Mouse (Mus musculus): ENCODE measurements around the gene Ltbp4. TPM values are rescaled to one million over a fixed set of nuclear protein-coding genes. Genes with fewer than 3 reads are reported as not detected.
A peak's percentile ranks its signal among the peaks of the same experiment; 100 is the strongest.

The Ltbp4 gene
- polyA plus RNA-seq, 1 experiment from 2014 or later, result 14.3 TPM

GRCm38 (mm10) chr7:27359162-27359561 is 21.7 kb upstream of the Ltbp4 start:
- H3K9me3 ChIP-seq (replicated peaks; ENCODE audit: control insufficient read depth, low read length, poor library complexity, severe bottlenecking), result no peaks in the 10 kb centered on the region
- peaks cover 4% of the 10 kb centered on the region; the same call in 1 of the 2 replicates for H3K36me3 ChIP-seq (ENCODE audit: control insufficient read depth, insufficient read depth, low read length)
- WGBS, result 68% methylated on average over 2 of the region's 2 CpGs
- H3K9ac ChIP-seq (ENCODE audit: low read depth, low read length), result no peak overlapping the region
- H3K27ac ChIP-seq (ENCODE audit: low read length), result no peak overlapping the region
- no peak overlapping the region for H3K4me3 ChIP-seq (ENCODE audit: low read depth, low read length)
- no peak overlapping the region for H3K4me2 ChIP-seq (ENCODE audit: low read length)
- peaks cover 22% of the 10 kb centered on the region for H3K27me3 ChIP-seq (ENCODE audit: control insufficient read depth, insufficient read depth, low read depth, low read length)
- no peak for ATAC-seq
- peaks cover 16% of the 10 kb centered on the region for H3K4me1 ChIP-seq (ENCODE audit: control insufficient read depth, insufficient read depth, low read length)

GRCm38 (mm10) chr7:27357595-27357978 is 20.1 kb upstream of the Ltbp4 start:
- Histone ChIP-seq H3K27me3 (ENCODE audit: control insufficient read depth, insufficient read depth, low read depth, low read length) (peaks cover 14% of the 10 kb centered on the region), H3K4me1 (ENCODE audit: control insufficient read depth, insufficient read depth, low read length) (peaks cover 17% of the 10 kb centered on the region), H3K9me3 (replicated peaks; ENCODE audit: control insufficient read depth, low read length, poor library complexity, severe bottlenecking) (no peaks in the 10 kb centered on the region), H3K9ac (ENCODE audit: low read depth, low read length) (no peak overlapping the region), H3K36me3 (ENCODE audit: control insufficient read depth, insufficient read depth, low read length) (0 out of 2 replicates have a peak, but pooled peaks cover 2% of the 10 kb centered on the region), H3K4me2 (ENCODE audit: low read length) (no peak overlapping the region), H3K4me3 (ENCODE audit: low read depth, low read length) (no peak overlapping the region), H3K27ac (ENCODE audit: low read length) (no peak overlapping the region)
- WGBS, result 20% methylated on average over 3 of the region's 3 CpGs
- ATAC-seq, result no peak

DNA sequence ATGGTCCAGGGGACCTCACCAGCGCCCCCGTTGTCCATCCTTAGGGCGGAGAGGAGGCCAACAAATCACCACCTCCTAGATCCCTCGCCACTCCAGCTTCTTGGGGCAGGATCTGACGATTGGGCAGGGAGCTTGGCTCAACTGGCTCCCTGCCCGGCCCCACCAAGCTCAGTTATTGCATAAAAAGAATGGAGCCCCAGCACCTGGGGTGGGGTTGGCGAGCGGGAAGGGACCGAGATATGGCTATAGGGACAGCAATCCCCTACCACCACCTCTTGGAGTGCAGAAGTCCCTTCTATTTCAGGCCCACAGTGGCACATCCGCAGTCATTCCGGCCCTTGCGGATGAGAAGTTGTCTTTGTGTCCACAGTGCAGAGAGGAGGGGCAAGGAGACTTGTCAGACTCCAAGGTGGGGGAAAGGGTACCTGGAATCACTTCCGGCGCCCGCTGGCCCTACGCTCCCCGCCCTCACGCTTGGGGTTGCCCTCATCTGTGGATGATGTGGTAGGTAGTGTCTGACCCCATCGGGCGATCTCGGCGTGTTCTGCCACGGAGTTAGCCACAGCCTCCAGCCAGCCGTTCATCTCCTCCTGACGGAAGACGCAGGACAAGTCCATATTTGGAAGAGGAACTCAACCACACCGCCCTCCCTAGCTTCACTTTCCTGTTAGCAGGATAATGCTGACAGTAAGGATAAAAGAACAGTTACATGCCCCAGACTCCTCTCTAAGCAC is 19.5 kb upstream of the Ltbp4 start, which contains the start of gene Gm20479:
TSS of gene Gm20479 (minus strand) at position 559 of the 734 bp plus-strand sequence.
- H3K36me3 ChIP-seq (ENCODE audit: control insufficient read depth, insufficient read depth, low read length), result 0 out of 2 replicates have a peak, but pooled peaks cover 2% of the 10 kb centered on the region
- H3K9me3 ChIP-seq (replicated peaks; ENCODE audit: control insufficient read depth, low read length, poor library complexity, severe bottlenecking), result no peaks in the 10 kb centered on the region
- H3K4me3 ChIP-seq (ENCODE audit: low read depth, low read length), result peak within 1 kb of the TSS; percentile 53
- H3K27me3 ChIP-seq (ENCODE audit: control insufficient read depth, insufficient read depth, low read depth, low read length), result peaks cover 14% of the 10 kb centered on the region
- H3K9ac ChIP-seq (ENCODE audit: low read depth, low read length), result peak within 1 kb of the TSS; percentile 68
- ATAC-seq, result no peak
- H3K4me2 ChIP-seq (ENCODE audit: low read length), result peak within 1 kb of the TSS; percentile 70
- peaks cover 17% of the 10 kb centered on the region for H3K4me1 ChIP-seq (ENCODE audit: control insufficient read depth, insufficient read depth, low read length)
- 10% methylated on average over 27 of the region's 27 CpGs for WGBS
- no peak within 1 kb of the TSS for H3K27ac ChIP-seq (ENCODE audit: low read length)

DNA sequence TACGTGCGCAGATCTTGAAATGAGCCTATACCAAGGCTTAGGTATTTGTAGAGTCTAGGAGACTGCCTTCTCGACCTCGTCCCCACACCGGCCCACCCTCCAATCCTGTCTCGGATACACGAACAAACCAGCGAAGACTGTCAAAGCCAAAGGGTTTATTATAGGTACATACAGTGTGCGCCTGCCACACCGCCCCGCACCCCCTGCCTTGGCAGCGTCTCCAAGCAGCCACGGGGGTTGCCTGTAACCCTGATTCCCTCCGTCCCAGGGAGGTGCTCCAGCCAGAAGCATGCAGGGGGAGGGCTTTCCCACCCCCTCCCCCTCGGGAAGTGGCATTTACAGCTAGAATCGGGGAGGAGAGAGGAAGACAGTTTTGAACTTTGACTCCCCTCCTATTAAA is 18.8 kb upstream of the Ltbp4 start:
- Histone ChIP-seq H3K9ac (ENCODE audit: low read depth, low read length) (peak overlapping the region; percentile 68), H3K27me3 (ENCODE audit: control insufficient read depth, insufficient read depth, low read depth, low read length) (peaks cover 14% of the 10 kb centered on the region), H3K9me3 (replicated peaks; ENCODE audit: control insufficient read depth, low read length, poor library complexity, severe bottlenecking) (no peaks in the 10 kb centered on the region), H3K27ac (ENCODE audit: low read length) (no peak overlapping the region), H3K4me3 (ENCODE audit: low read depth, low read length) (peak overlapping the region; percentile 53), H3K4me1 (ENCODE audit: control insufficient read depth, insufficient read depth, low read length) (peaks cover 15% of the 10 kb centered on the region), H3K36me3 (ENCODE audit: control insufficient read depth, insufficient read depth, low read length) (0 out of 2 replicates have a peak, but pooled peaks cover 2% of the 10 kb centered on the region), H3K4me2 (ENCODE audit: low read length) (peak overlapping the region; percentile 70)
- ATAC-seq, result peak; percentile 32
- 2% methylated on average over 16 of the region's 16 CpGs for WGBS

DNA sequence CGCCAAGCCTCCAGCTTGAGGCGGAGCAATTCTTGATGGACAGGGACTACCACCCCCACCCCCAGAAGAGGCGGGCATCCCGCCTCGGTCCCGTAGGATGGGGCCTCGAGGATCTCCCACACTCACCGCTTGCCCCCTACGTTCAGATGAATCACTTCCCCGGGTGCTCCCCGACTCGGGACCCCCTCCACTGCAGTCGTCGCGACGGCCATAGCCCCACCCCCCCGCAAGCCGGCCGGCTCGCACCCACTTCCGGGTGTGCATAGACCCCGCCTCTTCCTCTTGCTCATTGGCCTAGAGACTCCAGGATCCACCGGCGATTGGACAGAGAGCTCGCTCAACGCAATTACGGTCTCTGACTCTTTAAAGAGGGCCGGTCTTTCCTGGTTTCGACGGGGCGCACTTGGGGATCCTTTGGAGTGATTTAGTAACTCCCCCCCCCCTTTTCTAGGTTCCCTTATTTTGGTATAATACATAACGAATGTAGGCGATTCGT is 18.3 kb upstream of the Ltbp4 start, which contains the start of gene Shkbp1:
TSS of gene Shkbp1 (minus strand) at position 275 of the 496 bp plus-strand sequence.
- Histone ChIP-seq H3K9me3 (replicated peaks; ENCODE audit: control insufficient read depth, low read length, poor library complexity, severe bottlenecking) (no peaks in the 10 kb centered on the region), H3K4me1 (ENCODE audit: control insufficient read depth, insufficient read depth, low read length) (peaks cover 11% of the 10 kb centered on the region), H3K27me3 (ENCODE audit: control insufficient read depth, insufficient read depth, low read depth, low read length) (peaks cover 14% of the 10 kb centered on the region), H3K4me3 (ENCODE audit: low read depth, low read length) (peak within 1 kb of the TSS; percentile 53), H3K9ac (ENCODE audit: low read depth, low read length) (peak within 1 kb of the TSS; percentile 68), H3K36me3 (ENCODE audit: control insufficient read depth, insufficient read depth, low read length) (0 out of 2 replicates have a peak, but pooled peaks cover 2% of the 10 kb centered on the region), H3K27ac (ENCODE audit: low read length) (peak within 1 kb of the TSS; percentile 70), H3K4me2 (ENCODE audit: low read length) (peak within 1 kb of the TSS; percentile 70)
- ATAC-seq, result peak; percentile 93
- WGBS, result 1% methylated on average over 34 of the region's 34 CpGs

DNA sequence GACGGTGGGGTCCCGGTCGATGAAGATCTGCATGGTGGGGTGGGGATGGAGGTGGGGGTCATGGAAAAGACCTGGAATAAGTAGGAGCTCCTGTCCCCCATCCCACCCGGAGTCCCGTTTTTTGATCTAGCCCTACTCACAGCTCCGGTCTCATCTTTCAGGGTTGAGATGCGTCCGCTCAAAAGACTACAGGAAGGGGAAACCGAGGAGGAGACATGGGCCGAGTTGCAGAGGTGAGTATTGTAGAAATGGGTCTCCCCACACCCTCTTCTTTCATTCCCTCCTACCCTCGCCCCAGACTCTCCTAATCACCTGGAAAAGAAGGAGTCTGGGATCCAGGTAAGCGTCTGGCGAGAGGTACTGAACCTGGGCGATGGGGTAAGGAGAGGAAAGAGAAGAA is 17.8 kb upstream of the Ltbp4 start:
- peaks cover 10% of the 10 kb centered on the region for H3K4me1 ChIP-seq (ENCODE audit: control insufficient read depth, insufficient read depth, low read length)
- H3K9ac ChIP-seq (ENCODE audit: low read depth, low read length), result peak overlapping the region; percentile 68
- peak; percentile 6; the same call in 1 of the 2 replicates for ATAC-seq
- peak overlapping the region; percentile 70 for H3K4me2 ChIP-seq (ENCODE audit: low read length)
- H3K27ac ChIP-seq (ENCODE audit: low read length), result peak overlapping the region; percentile 70
- H3K36me3 ChIP-seq (ENCODE audit: control insufficient read depth, insufficient read depth, low read length), result peaks cover 4% of the 10 kb centered on the region; the same call in 1 of the 2 replicates
- H3K27me3 ChIP-seq (ENCODE audit: control insufficient read depth, insufficient read depth, low read depth, low read length), result peaks cover 14% of the 10 kb centered on the region
- 6% methylated on average over 14 of the region's 14 CpGs for WGBS
- peak overlapping the region; percentile 53 for H3K4me3 ChIP-seq (ENCODE audit: low read depth, low read length)
- H3K9me3 ChIP-seq (replicated peaks; ENCODE audit: control insufficient read depth, low read length, poor library complexity, severe bottlenecking), result no peaks in the 10 kb centered on the region

DNA sequence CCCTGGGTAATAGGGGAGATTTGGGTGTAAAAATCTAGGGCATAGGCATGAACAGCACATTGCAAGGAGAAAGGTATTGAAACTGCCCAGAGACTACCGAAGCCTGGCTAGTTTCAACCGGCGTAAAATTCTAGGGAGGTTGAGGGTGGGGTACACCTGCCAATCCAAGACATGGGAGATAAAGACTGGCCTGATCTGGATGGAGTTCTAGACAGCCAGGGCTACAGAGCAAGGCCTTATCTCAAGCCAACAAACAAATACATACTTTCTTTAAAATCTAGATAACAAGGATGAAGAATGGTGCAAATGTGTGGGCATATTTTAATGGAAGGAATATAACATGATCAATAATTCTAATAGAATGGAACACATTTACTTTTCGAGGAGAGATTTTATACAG is 17.3 kb upstream of the Ltbp4 start:
- H3K27me3 ChIP-seq (ENCODE audit: control insufficient read depth, insufficient read depth, low read depth, low read length), result peaks cover 14% of the 10 kb centered on the region
- no peaks in the 10 kb centered on the region for H3K9me3 ChIP-seq (replicated peaks; ENCODE audit: control insufficient read depth, low read length, poor library complexity, severe bottlenecking)
- peak overlapping the region; percentile 70 for H3K4me2 ChIP-seq (ENCODE audit: low read length)
- peak overlapping the region; percentile 53 for H3K4me3 ChIP-seq (ENCODE audit: low read depth, low read length)
- peaks cover 4% of the 10 kb centered on the region; the same call in 1 of the 2 replicates for H3K36me3 ChIP-seq (ENCODE audit: control insufficient read depth, insufficient read depth, low read length)
- no peak overlapping the region for H3K27ac ChIP-seq (ENCODE audit: low read length)
- ATAC-seq, result no peak; the same call in 1 of the 2 replicates
- H3K9ac ChIP-seq (ENCODE audit: low read depth, low read length), result peak overlapping the region; percentile 68
- WGBS, result 56% methylated on average over 4 of the region's 4 CpGs
- H3K4me1 ChIP-seq (ENCODE audit: control insufficient read depth, insufficient read depth, low read length), result peaks cover 10% of the 10 kb centered on the region

- H3K27ac ChIP-seq (ENCODE audit: low read length), result no peak overlapping the region
- H3K27me3 ChIP-seq (ENCODE audit: control insufficient read depth, insufficient read depth, low read depth, low read length), result peaks cover 14% of the 10 kb centered on the region
- peak; percentile 36 for ATAC-seq
- no peaks in the 10 kb centered on the region for H3K9me3 ChIP-seq (replicated peaks; ENCODE audit: control insufficient read depth, low read length, poor library complexity, severe bottlenecking)
- H3K36me3 ChIP-seq (ENCODE audit: control insufficient read depth, insufficient read depth, low read length), result peaks cover 7% of the 10 kb centered on the region; the same call in 1 of the 2 replicates
- H3K9ac ChIP-seq (ENCODE audit: low read depth, low read length), result peak overlapping the region; percentile 39
- H3K4me1 ChIP-seq (ENCODE audit: control insufficient read depth, insufficient read depth, low read length), result peaks cover 10% of the 10 kb centered on the region
- peak overlapping the region; percentile 53 for H3K4me3 ChIP-seq (ENCODE audit: low read depth, low read length)
- 29% methylated on average over 6 of the region's 6 CpGs for WGBS
- peak overlapping the region; percentile 70 for H3K4me2 ChIP-seq (ENCODE audit: low read length)
Observed at GRCm38 (mm10) chr7:27354144-27354543, 16.7 kb upstream of the Ltbp4 start.

GRCm38 (mm10) chr7:27345444-27345843 is 8.0 kb upstream of the Ltbp4 start:
- no peak overlapping the region for H3K4me2 ChIP-seq (ENCODE audit: low read length)
- 18% methylated on average over 6 of the region's 6 CpGs for WGBS
- H3K9me3 ChIP-seq (replicated peaks; ENCODE audit: control insufficient read depth, low read length, poor library complexity, severe bottlenecking), result no peaks in the 10 kb centered on the region
- no peaks in the 10 kb centered on the region for H3K27me3 ChIP-seq (ENCODE audit: control insufficient read depth, insufficient read depth, low read depth, low read length)
- no peaks in the 10 kb centered on the region for H3K4me1 ChIP-seq (ENCODE audit: control insufficient read depth, insufficient read depth, low read length)
- no peak overlapping the region for H3K27ac ChIP-seq (ENCODE audit: low read length)
- peaks cover 24% of the 10 kb centered on the region for H3K36me3 ChIP-seq (ENCODE audit: control insufficient read depth, insufficient read depth, low read length)
- H3K4me3 ChIP-seq (ENCODE audit: low read depth, low read length), result no peak overlapping the region
- ATAC-seq, result no peak
- H3K9ac ChIP-seq (ENCODE audit: low read depth, low read length), result no peak overlapping the region

Measured in midbrain, embryonic 16.5 days (tissue).